Mouse (Mus musculus) liver, embryonic 15.5 days (tissue): ENCODE measurements at regions not wholly inside any gene's neighbourhood (a gene's known extent, or its start where the extent isn't known, plus 50 kb on each side); places are given as distances from the start of the nearest gene placed in this dataset.

Source experiments
- ATAC-seq: fragments of 200-750 bp; cut with Nextera tagmentation; 2 replicates; pipeline ENCODE4 v1.8.0; 2017; ENCODE audit warnings: moderate number of reproducible peaks, mild to moderate bottlenecking, moderate library complexity; ENCODE audit not compliant: insufficient read depth
- H3K27ac ChIP-seq: fragments of 300-500 bp; sonication (generic); replicated peaks from 2 replicates; pipeline ENCODE4 v1.5.1; 2015; ENCODE audit warnings: mild to moderate bottlenecking, inconsistent platforms
- H3K27me3 ChIP-seq: fragments of 300-500 bp; sonication (generic); 2 replicates; pipeline ENCODE4 v1.6.1; 2015; ENCODE audit warnings: mild to moderate bottlenecking, inconsistent platforms
- H3K36me3 ChIP-seq: fragments of 300-500 bp; sonication (generic); replicated peaks from 2 replicates; pipeline ENCODE4 v1.6.1; 2015; ENCODE audit warnings: moderate library complexity, mild to moderate bottlenecking, inconsistent platforms
- H3K4me1 ChIP-seq: fragments of 300-500 bp; sonication (generic); replicated peaks from 2 replicates; pipeline ENCODE4 v1.6.1; 2015; ENCODE audit warnings: inconsistent platforms
- H3K4me2 ChIP-seq: fragments of 300-500 bp; sonication (generic); 2 replicates; pipeline ENCODE4 v1.6.1; 2015; ENCODE audit warnings: moderate library complexity, mild to moderate bottlenecking, inconsistent platforms
- H3K4me3 ChIP-seq: fragments of 300-500 bp; sonication (generic); replicated peaks from 2 replicates; pipeline ENCODE4 v1.5.1; 2015; ENCODE audit warnings: mild to moderate bottlenecking, inconsistent platforms
- H3K9ac ChIP-seq: fragments of 300-500 bp; sonication (generic); 2 replicates; pipeline ENCODE4 v1.6.1; 2015; ENCODE audit warnings: moderate library complexity, mild to moderate bottlenecking, inconsistent platforms
- H3K9me3 ChIP-seq: fragments of 300-500 bp; sonication (generic); replicated peaks from 2 replicates; pipeline ENCODE4 v1.6.1; 2016; ENCODE audit warnings: inconsistent platforms
- WGBS: fragments of 180-500 bp; shearing (Covaris S2); methylation state at CpG from one replicate; pipeline ENCODE4 v1.1.7; 2015; ENCODE audit warnings: mixed read lengths; ENCODE audit not compliant: insufficient replicate concordance; 5-methylcytosine and 5-hydroxymethylcytosine counted together

DNA sequence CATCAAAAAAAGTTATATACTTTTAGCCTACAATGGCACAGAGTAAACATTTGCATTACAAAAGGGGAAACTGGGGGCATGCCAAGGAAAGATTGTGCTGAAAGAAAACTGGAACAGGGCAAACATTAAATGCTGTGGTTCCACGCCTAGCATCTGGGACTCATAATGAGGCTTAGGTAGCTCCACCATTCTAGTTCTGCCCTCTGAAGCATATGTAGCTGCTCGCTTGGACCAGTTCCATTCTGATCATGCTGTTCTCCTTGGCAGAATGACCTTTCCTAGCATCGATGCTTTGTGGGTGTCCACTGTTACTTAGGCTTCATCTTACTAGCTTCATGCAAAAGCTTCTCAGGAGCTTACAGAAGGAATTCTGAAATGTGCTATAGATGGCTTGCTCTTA is 276.3 kb downstream of the C1d start:
- Histone ChIP-seq H3K4me2 (no peak overlapping the region), H3K36me3 (no peaks in the 10 kb centered on the region), H3K9me3 (no peaks in the 10 kb centered on the region), H3K4me1 (no peaks in the 10 kb centered on the region), H3K9ac (no peak overlapping the region), H3K4me3 (no peak overlapping the region), H3K27me3 (no peaks in the 10 kb centered on the region), H3K27ac (no peak overlapping the region)
- WGBS = 51% methylated on average over 3 of the region's 3 CpGs
- ATAC-seq = no peak

- Histone ChIP-seq H3K4me1 (no peaks in the 10 kb centered on the region), H3K27me3 (no peaks in the 10 kb centered on the region), H3K4me3 (no peak overlapping the region), H3K36me3 (no peaks in the 10 kb centered on the region), H3K9me3 (no peaks in the 10 kb centered on the region), H3K27ac (no peak overlapping the region), H3K4me2 (no peak overlapping the region), H3K9ac (no peak overlapping the region)
- no peak for ATAC-seq
Measured at GRCm38 (mm10) chr11:17546286-17546685, 288.9 kb downstream of the C1d start.

DNA sequence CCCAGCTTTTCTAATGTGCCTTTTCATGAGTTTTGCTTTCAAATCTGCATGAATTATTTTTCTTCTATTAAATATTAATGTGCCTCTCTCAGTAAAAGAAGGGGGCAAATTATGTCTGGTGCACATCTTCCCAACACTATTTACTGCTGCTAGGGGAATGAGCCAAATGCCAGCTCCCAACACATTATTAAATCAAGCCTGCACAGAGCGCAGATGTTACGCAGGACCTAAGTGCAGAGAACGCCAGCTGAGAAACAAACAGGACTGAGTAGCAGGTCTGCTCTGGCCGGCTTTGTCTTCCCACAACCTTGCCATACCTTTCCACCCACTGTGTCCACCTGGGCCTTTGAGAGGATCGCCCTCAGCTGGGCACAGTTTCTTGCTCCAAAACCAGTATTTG is 291.8 kb downstream of the C1d start:
- H3K9me3 ChIP-seq = no peaks in the 10 kb centered on the region
- no peak overlapping the region for H3K27ac ChIP-seq
- no peaks in the 10 kb centered on the region for H3K36me3 ChIP-seq
- no peaks in the 10 kb centered on the region for H3K27me3 ChIP-seq
- no peaks in the 10 kb centered on the region for H3K4me1 ChIP-seq
- H3K4me3 ChIP-seq = no peak overlapping the region
- no peak for ATAC-seq
- no peak overlapping the region for H3K9ac ChIP-seq
- no peak overlapping the region for H3K4me2 ChIP-seq
- 70% methylated on average over 5 of the region's 5 CpGs for WGBS

- WGBS = 61% methylated on average over 3 of the region's 3 CpGs
- no peaks in the 10 kb centered on the region for H3K9me3 ChIP-seq
- no peak overlapping the region for H3K9ac ChIP-seq
- no peaks in the 10 kb centered on the region for H3K27me3 ChIP-seq
- H3K4me2 ChIP-seq = no peak overlapping the region
- no peak for ATAC-seq
- no peaks in the 10 kb centered on the region for H3K4me1 ChIP-seq
- no peak overlapping the region for H3K27ac ChIP-seq
- no peak overlapping the region for H3K4me3 ChIP-seq
- H3K36me3 ChIP-seq = no peaks in the 10 kb centered on the region
Measured at GRCm38 (mm10) chr11:17555276-17555675, 297.9 kb downstream of the C1d start.

GRCm38 (mm10) chr11:17591780-17592487 is 334.6 kb downstream of the C1d start:
- Histone ChIP-seq H3K9ac (no peak overlapping the region), H3K27ac (no peak overlapping the region), H3K4me3 (no peak overlapping the region), H3K4me1 (no peaks in the 10 kb centered on the region), H3K9me3 (no peaks in the 10 kb centered on the region), H3K27me3 (no peaks in the 10 kb centered on the region), H3K4me2 (no peak overlapping the region), H3K36me3 (no peaks in the 10 kb centered on the region)
- WGBS = 43% methylated on average over 3 of the region's 3 CpGs
- no peak for ATAC-seq

DNA sequence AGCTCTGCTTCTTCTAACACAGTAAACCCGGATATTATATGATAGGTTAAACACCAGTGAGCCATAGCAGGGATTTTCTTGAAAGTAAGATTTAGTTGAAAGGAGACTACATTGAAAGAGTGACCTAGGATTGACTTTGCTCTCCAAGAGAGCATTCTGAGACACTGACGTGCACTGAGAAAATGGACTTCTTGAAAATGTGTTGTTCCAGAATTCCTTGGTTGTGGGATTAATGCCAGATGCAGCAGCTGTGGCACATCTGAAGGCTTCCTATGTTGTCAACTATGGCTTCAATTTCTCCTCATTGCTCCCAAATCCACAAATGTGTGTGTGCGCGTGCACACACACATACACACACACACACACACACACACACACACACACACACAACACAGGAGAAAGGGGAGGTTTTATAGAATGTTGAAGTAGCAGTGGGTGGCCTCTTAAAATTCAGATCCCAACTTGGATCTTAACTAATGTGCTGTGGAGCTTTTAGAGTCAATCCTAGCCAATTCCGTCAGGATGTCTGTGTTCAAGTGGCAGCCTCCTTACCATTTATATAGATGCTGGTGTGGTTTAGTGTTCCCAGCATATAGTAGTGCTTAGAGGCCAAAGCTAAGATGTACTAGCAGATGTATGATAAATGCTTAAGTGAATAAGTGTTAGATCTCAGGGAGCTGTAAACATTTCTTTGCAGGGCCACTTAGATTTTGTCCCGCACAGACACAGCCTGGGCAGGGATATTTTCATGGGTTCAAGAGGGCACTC is 346.5 kb downstream of the C1d start:
- H3K4me3 ChIP-seq = no peak overlapping the region
- no peaks in the 10 kb centered on the region for H3K4me1 ChIP-seq
- no peak overlapping the region for H3K9ac ChIP-seq
- H3K27ac ChIP-seq = no peak overlapping the region
- WGBS = 72% methylated on average over 6 of the region's 6 CpGs
- H3K27me3 ChIP-seq = no peaks in the 10 kb centered on the region
- no peaks in the 10 kb centered on the region for H3K9me3 ChIP-seq
- ATAC-seq = no peak
- H3K36me3 ChIP-seq = no peaks in the 10 kb centered on the region
- no peak overlapping the region for H3K4me2 ChIP-seq

DNA sequence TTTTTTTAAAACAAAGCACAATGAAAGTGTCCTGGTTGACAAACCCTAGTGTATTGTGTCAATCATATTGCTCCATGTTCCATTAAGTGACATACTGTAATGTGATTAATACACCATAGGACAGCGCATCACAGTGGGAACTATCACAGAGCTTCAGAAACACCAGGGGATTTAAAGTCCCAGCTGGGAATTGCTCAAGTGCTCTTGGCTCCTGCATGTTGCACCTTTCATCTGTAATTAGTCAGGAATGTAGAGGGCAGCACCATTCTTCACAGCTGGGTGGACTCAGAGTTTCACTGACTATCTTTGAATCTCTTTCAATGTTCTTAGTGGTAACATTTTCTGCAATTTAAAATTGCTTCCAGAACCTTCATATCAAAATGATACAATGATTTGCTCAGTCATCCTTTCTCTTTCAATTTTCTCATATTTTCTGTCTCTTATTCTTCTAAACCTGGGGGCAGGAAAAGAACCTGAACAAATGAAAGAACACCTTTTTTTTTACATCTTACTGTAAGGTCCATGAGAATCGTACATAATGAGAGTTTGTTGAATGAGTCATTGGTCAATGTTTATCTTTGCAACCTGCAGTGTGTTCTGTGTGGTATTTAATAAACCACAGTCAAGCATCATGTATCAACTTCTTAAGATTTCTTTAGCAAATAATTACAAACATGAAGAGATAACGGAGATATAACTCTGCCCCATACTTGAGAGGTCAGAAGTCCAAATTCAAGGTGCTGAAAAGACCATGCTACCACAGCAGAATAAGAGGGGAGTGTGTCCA is 333.0 kb downstream of the Etaa1 start:
- no peak overlapping the region for H3K4me3 ChIP-seq
- no peak overlapping the region for H3K27ac ChIP-seq
- no peak overlapping the region for H3K4me2 ChIP-seq
- H3K36me3 ChIP-seq = no peaks in the 10 kb centered on the region
- no peaks in the 10 kb centered on the region for H3K27me3 ChIP-seq
- H3K4me1 ChIP-seq = no peaks in the 10 kb centered on the region
- ATAC-seq = no peak
- H3K9me3 ChIP-seq = no peaks in the 10 kb centered on the region
- H3K9ac ChIP-seq = no peak overlapping the region
- 56% methylated on average over 3 of the region's 3 CpGs for WGBS

DNA sequence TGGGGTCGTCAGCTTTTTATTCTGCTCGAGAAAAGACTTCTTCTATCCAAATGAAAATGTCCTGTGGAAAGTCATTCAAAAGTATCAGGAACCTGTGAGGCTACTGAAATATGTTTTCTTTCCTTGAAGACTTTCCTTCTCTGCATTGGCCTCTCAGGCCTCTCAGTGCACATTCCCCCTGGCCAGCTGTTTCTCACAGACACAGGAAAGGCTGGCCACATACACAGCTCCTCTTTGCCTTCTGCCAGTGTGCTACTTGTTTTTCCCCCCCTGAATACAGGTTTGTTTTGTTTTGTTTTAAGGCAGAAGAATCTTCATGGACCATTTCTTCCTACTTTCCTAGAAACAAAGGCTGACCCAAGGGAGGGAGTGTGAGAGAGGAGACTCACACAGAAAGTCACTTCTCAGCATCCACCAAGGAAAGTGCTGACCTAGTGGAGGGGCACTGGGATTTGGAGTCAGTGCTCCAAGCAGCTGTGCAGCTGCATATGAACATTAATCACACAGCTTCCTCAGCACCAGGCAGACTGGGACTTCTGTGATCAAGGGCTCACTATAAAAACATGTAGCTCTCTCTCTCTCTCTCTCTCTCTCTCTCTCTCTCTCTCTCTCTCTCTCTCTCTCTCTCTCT is 324.0 kb downstream of the Etaa1 start:
- H3K36me3 ChIP-seq = no peaks in the 10 kb centered on the region
- no peak overlapping the region for H3K27ac ChIP-seq
- no peak overlapping the region for H3K4me3 ChIP-seq
- 41% methylated on average over 2 of the region's 2 CpGs for WGBS
- no peaks in the 10 kb centered on the region for H3K4me1 ChIP-seq
- no peak overlapping the region for H3K4me2 ChIP-seq
- H3K9me3 ChIP-seq = no peaks in the 10 kb centered on the region
- no peaks in the 10 kb centered on the region for H3K27me3 ChIP-seq
- H3K9ac ChIP-seq = no peak overlapping the region
- ATAC-seq = no peak

GRCm38 (mm10) chr11:17630172-17630553 is 323.5 kb downstream of the Etaa1 start:
- Histone ChIP-seq H3K9me3 (no peaks in the 10 kb centered on the region), H3K4me3 (no peak overlapping the region), H3K36me3 (no peaks in the 10 kb centered on the region), H3K4me2 (no peak overlapping the region), H3K9ac (no peak overlapping the region), H3K27me3 (no peaks in the 10 kb centered on the region), H3K27ac (no peak overlapping the region), H3K4me1 (no peaks in the 10 kb centered on the region)
- 20% methylated on average over 1 of the region's 1 CpGs for WGBS
- no peak for ATAC-seq

DNA sequence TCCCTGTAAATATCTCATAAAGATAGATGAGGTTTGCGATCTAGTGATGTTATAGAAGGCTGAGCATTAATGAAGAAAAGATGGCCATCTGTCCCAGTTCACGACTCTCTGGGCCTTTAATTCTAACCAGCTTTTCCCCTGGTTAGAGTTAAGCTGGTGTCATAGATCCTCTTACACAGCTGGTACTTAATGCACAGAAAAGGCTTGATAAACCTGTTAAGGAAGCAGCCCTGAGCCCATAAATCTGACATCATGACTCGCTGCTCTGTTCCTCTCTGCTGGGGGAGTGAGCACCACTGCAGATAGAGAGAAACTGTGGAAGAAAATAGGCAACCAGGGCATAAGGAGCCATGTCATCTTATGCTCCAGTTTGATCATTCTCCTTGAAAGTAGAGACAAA is 316.5 kb downstream of the Etaa1 start:
- 39% methylated on average over 3 of the region's 3 CpGs for WGBS
- no peak overlapping the region for H3K27ac ChIP-seq
- H3K9me3 ChIP-seq = no peaks in the 10 kb centered on the region
- no peak overlapping the region for H3K4me3 ChIP-seq
- H3K4me1 ChIP-seq = no peaks in the 10 kb centered on the region
- no peaks in the 10 kb centered on the region for H3K36me3 ChIP-seq
- H3K4me2 ChIP-seq = no peak overlapping the region
- H3K9ac ChIP-seq = no peak overlapping the region
- no peak for ATAC-seq
- H3K27me3 ChIP-seq = no peaks in the 10 kb centered on the region

GRCm38 (mm10) chr11:17639922-17640321 is 313.8 kb downstream of the Etaa1 start:
- WGBS = 55% methylated on average over 7 of the region's 7 CpGs
- H3K36me3 ChIP-seq = no peaks in the 10 kb centered on the region
- H3K9me3 ChIP-seq = no peaks in the 10 kb centered on the region
- H3K4me1 ChIP-seq = no peaks in the 10 kb centered on the region
- no peaks in the 10 kb centered on the region for H3K27me3 ChIP-seq
- no peak for ATAC-seq
- no peak overlapping the region for H3K27ac ChIP-seq
- H3K4me2 ChIP-seq = no peak overlapping the region
- no peak overlapping the region for H3K4me3 ChIP-seq
- H3K9ac ChIP-seq = no peak overlapping the region
